Mouse (Mus musculus) intestine, embryonic 15.5 days (tissue): Measurements from ENCODE around the gene Igsf3. TPM values are rescaled to one million over a fixed set of nuclear protein-coding genes. Genes with fewer than 3 reads are reported as not detected.
A peak's percentile ranks its signal among the peaks of the same experiment; 100 is the strongest.

Experiments
- ATAC-seq: fragments of 200-750 bp; cut with Nextera tagmentation; 2 replicates; pipeline ENCODE4 v1.8.0; 2017; ENCODE audit warnings: moderate TSS enrichment, moderate library complexity
- H3K27ac ChIP-seq: fragments of 300-500 bp; sonication (generic); 2 replicates; pipeline ENCODE4 v1.5.1; 2015; ENCODE audit warnings: mild to moderate bottlenecking, inconsistent platforms
- H3K27me3 ChIP-seq: fragments of 300-500 bp; sonication (generic); replicated peaks from 2 replicates; pipeline ENCODE4 v1.6.1; 2015; ENCODE audit warnings: inconsistent platforms
- H3K36me3 ChIP-seq: fragments of 300-500 bp; sonication (generic); 2 replicates; pipeline ENCODE4 v1.6.1; 2015; ENCODE audit warnings: inconsistent platforms
- H3K4me1 ChIP-seq: fragments of 300-500 bp; sonication (generic); replicated peaks from 2 replicates; pipeline ENCODE4 v1.6.1; 2015; ENCODE audit warnings: inconsistent platforms
- H3K4me2 ChIP-seq: fragments of 300-500 bp; sonication (generic); replicated peaks from 2 replicates; pipeline ENCODE4 v1.6.1; 2015; ENCODE audit warnings: mild to moderate bottlenecking, inconsistent platforms
- H3K4me3 ChIP-seq: fragments of 300-500 bp; sonication (generic); replicated peaks from 2 replicates; pipeline ENCODE4 v1.5.1; 2015; ENCODE audit warnings: inconsistent platforms
- H3K9ac ChIP-seq: fragments of 300-500 bp; sonication (generic); 2 replicates; pipeline ENCODE4 v1.6.1; 2015; ENCODE audit warnings: inconsistent platforms
- H3K9me3 ChIP-seq: fragments of 300-500 bp; sonication (generic); 2 replicates; pipeline ENCODE4 v1.6.1; 2016; ENCODE audit warnings: inconsistent platforms
- WGBS: fragments of 180-500 bp; shearing (Covaris S2); methylation state at CpG from one replicate; pipeline ENCODE4 v1.1.7; 2015; 5-methylcytosine and 5-hydroxymethylcytosine counted together
- polyA plus RNA-seq: library from polyadenylated mRNA; unstranded; fragments of >200 nt; fragmentation: Nextera tagmentation; extraction: Ambion mirVana; gene quantifications from 2 replicates; pipeline ENCODE4 v1.2.1, GENCODE M21; 2015

Gene Igsf3
- polyA plus RNA-seq, 1 experiment from 2014 or later, result 22.4 TPM

- Histone ChIP-seq H3K36me3 (no peaks in the 10 kb centered on the region), H3K4me1 (no peaks in the 10 kb centered on the region), H3K4me2 (no peak overlapping the region), H3K27me3 (no peaks in the 10 kb centered on the region), H3K9me3 (no peaks in the 10 kb centered on the region), H3K4me3 (no peak overlapping the region), H3K9ac (no peak overlapping the region), H3K27ac (no peak overlapping the region)
- WGBS, result 71% methylated on average over 8 of the region's 8 CpGs
- ATAC-seq, result no peak
Observed at GRCm38 (mm10) chr3:101356583-101357553, 20.0 kb upstream of the Igsf3 start.

- Histone ChIP-seq H3K27me3 (no peaks in the 10 kb centered on the region), H3K9me3 (no peaks in the 10 kb centered on the region), H3K4me3 (no peak overlapping the region), H3K4me1 (0 out of 2 replicates have a peak, but pooled peaks cover 4% of the 10 kb centered on the region), H3K36me3 (no peaks in the 10 kb centered on the region), H3K9ac (no peak overlapping the region), H3K4me2 (no peak overlapping the region), H3K27ac (no peak overlapping the region)
- WGBS, result 86% methylated on average over 6 of the region's 6 CpGs
- no peak for ATAC-seq
Observed at GRCm38 (mm10) chr3:101360832-101361231, 16.1 kb upstream of the Igsf3 start.

GRCm38 (mm10) chr3:101362391-101362790, 14.5 kb upstream of the Igsf3 start:
- H3K36me3 ChIP-seq, result no peaks in the 10 kb centered on the region
- 85% methylated on average over 4 of the region's 4 CpGs for WGBS

GRCm38 (mm10) chr3:101363574-101363973, 13.3 kb upstream of the Igsf3 start:
- H3K4me3 ChIP-seq, result no peak overlapping the region
- no peak for ATAC-seq
- no peak overlapping the region for H3K27ac ChIP-seq
- no peaks in the 10 kb centered on the region for H3K27me3 ChIP-seq
- WGBS, result 70% methylated on average over 7 of the region's 7 CpGs
- H3K4me1 ChIP-seq, result 0 out of 2 replicates have a peak, but pooled peaks cover 4% of the 10 kb centered on the region
- H3K9me3 ChIP-seq, result no peaks in the 10 kb centered on the region
- H3K9ac ChIP-seq, result no peak overlapping the region
- H3K36me3 ChIP-seq, result no peaks in the 10 kb centered on the region
- no peak overlapping the region for H3K4me2 ChIP-seq

More at GRCm38 (mm10) chr3:101362391-101362790, 14.5 kb upstream of the Igsf3 start:
- ATAC-seq, result no peak
- H3K4me2 ChIP-seq, result no peak overlapping the region
- no peak overlapping the region for H3K9ac ChIP-seq
- H3K4me3 ChIP-seq, result no peak overlapping the region
- no peaks in the 10 kb centered on the region for H3K27me3 ChIP-seq
- H3K27ac ChIP-seq, result no peak overlapping the region
- H3K4me1 ChIP-seq, result 0 out of 2 replicates have a peak, but pooled peaks cover 4% of the 10 kb centered on the region
- no peaks in the 10 kb centered on the region for H3K9me3 ChIP-seq

GRCm38 (mm10) chr3:101365081-101365612, 11.7 kb upstream of the Igsf3 start:
- H3K4me1 ChIP-seq, result peaks cover 6% of the 10 kb centered on the region; the same call in 1 of the 2 replicates
- ATAC-seq, result no peak
- H3K9me3 ChIP-seq, result no peaks in the 10 kb centered on the region
- 61% methylated on average over 6 of the region's 6 CpGs for WGBS
- H3K27ac ChIP-seq, result no peak overlapping the region
- no peak overlapping the region for H3K4me2 ChIP-seq
- H3K4me3 ChIP-seq, result no peak overlapping the region
- no peak overlapping the region for H3K9ac ChIP-seq
- H3K27me3 ChIP-seq, result no peaks in the 10 kb centered on the region
- H3K36me3 ChIP-seq, result no peaks in the 10 kb centered on the region

- Histone ChIP-seq H3K27me3 (no peaks in the 10 kb centered on the region), H3K36me3 (no peaks in the 10 kb centered on the region), H3K27ac (no peak overlapping the region), H3K4me3 (no peak overlapping the region), H3K4me2 (no peak overlapping the region), H3K9me3 (no peaks in the 10 kb centered on the region), H3K9ac (no peak overlapping the region), H3K4me1 (peaks cover 6% of the 10 kb centered on the region; the same call in 1 of the 2 replicates)
- WGBS, result 65% methylated on average over 9 of the region's 9 CpGs
- no peak for ATAC-seq
Observed at GRCm38 (mm10) chr3:101365911-101366310, 11.0 kb upstream of the Igsf3 start.

- 44% methylated on average over 11 of the region's 11 CpGs for WGBS
- Histone ChIP-seq H3K27ac (no peak overlapping the region), H3K9ac (no peak overlapping the region), H3K36me3 (no peaks in the 10 kb centered on the region), H3K27me3 (no peaks in the 10 kb centered on the region), H3K4me3 (no peak overlapping the region), H3K9me3 (no peaks in the 10 kb centered on the region), H3K4me1 (peaks cover 7% of the 10 kb centered on the region; the same call in 1 of the 2 replicates), H3K4me2 (no peak overlapping the region)
- ATAC-seq, result no peak
Observed at GRCm38 (mm10) chr3:101367372-101367771, 9.5 kb upstream of the Igsf3 start.

GRCm38 (mm10) chr3:101369301-101369881, 7.5 kb upstream of the Igsf3 start:
- H3K4me1 ChIP-seq, result peaks cover 5% of the 10 kb centered on the region; the same call in 1 of the 2 replicates
- no peak overlapping the region for H3K4me3 ChIP-seq
- no peaks in the 10 kb centered on the region for H3K36me3 ChIP-seq
- 51% methylated on average over 10 of the region's 10 CpGs for WGBS
- no peak for ATAC-seq
- no peaks in the 10 kb centered on the region for H3K27me3 ChIP-seq
- H3K9me3 ChIP-seq, result no peaks in the 10 kb centered on the region
- H3K9ac ChIP-seq, result no peak overlapping the region
- H3K27ac ChIP-seq, result no peak overlapping the region
- H3K4me2 ChIP-seq, result no peak overlapping the region

GRCm38 (mm10) chr3:101372345-101372980, 4.4 kb upstream of the Igsf3 start:
- Histone ChIP-seq H3K4me1 (peaks cover 6% of the 10 kb centered on the region), H3K9ac (no peak overlapping the region), H3K36me3 (no peaks in the 10 kb centered on the region), H3K9me3 (no peaks in the 10 kb centered on the region), H3K4me3 (no peak overlapping the region), H3K27ac (no peak overlapping the region), H3K27me3 (no peaks in the 10 kb centered on the region), H3K4me2 (no peak overlapping the region)
- 33% methylated on average over 13 of the region's 13 CpGs for WGBS
- no peak; the same call in 1 of the 2 replicates for ATAC-seq

- peaks cover 43% of the 10 kb centered on the region for H3K4me1 ChIP-seq
- H3K27ac ChIP-seq, result peak overlapping the region; percentile 37; the same call in 1 of the 2 replicates
- no peaks in the 10 kb centered on the region for H3K9me3 ChIP-seq
- H3K9ac ChIP-seq, result peak overlapping the region; percentile 68
- no peaks in the 10 kb centered on the region for H3K36me3 ChIP-seq
- peak; percentile 44 for ATAC-seq
- under 1% methylated on average over 51 of the region's 62 CpGs for WGBS
- peak overlapping the region; percentile 75 for H3K4me3 ChIP-seq
- no peaks in the 10 kb centered on the region for H3K27me3 ChIP-seq
- peak overlapping the region; percentile 97 for H3K4me2 ChIP-seq
Observed at GRCm38 (mm10) chr3:101377256-101378024, 557 bp downstream of the Igsf3 start.

- Histone ChIP-seq H3K9ac (peak overlapping the region; percentile 68; the same call in 1 of the 2 replicates), H3K4me1 (peaks cover 42% of the 10 kb centered on the region), H3K9me3 (no peaks in the 10 kb centered on the region), H3K27me3 (no peaks in the 10 kb centered on the region), H3K4me2 (peak overlapping the region; percentile 97), H3K27ac (peak overlapping the region; percentile 52), H3K4me3 (peak overlapping the region; percentile 75), H3K36me3 (no peaks in the 10 kb centered on the region)
- under 1% methylated on average over 12 of the region's 12 CpGs for WGBS
- peak; percentile 56 for ATAC-seq
Observed at GRCm38 (mm10) chr3:101378102-101378501, 1.2 kb downstream of the Igsf3 start.
